Mouse (Mus musculus) adipocyte (in vitro differentiated cells): ENCODE measurements at regions not wholly inside any gene's neighbourhood (a gene's known extent, or its start where the extent isn't known, plus 50 kb on each side); places are given as distances from the start of the nearest gene placed in this dataset.
"Not testable (repeated sequence)": the region's sequence is repeated elsewhere in the genome, so short reads cannot be mapped to it uniquely, and the experiment has no call there.

Source experiments
- DNase-seq: peaks from one replicate; pipeline ENCODE4 v3.0.0-alpha.2; 2016; ENCODE audit warnings: low spot score

DNA sequence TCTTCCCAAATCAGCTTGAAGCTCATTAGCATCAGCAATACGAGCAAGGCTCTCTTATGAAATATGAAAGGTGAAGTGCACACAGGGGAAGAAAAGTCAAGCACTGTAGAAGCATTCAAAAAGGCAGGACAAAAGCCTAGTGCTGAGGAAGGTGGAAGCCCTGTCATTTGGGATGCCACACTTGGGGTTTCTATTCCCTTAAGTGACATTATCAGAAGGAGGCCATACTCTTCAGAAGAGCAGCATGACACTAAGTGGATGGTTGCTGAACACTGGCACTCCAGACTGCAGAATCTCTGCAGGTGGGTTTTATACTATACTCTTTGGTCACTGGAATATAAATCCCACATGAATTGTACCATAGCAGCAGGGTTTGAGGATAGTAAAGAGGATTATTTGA lies 120.4 kb upstream of the Pcsk1 start:
- no peak for DNase-seq

DNA sequence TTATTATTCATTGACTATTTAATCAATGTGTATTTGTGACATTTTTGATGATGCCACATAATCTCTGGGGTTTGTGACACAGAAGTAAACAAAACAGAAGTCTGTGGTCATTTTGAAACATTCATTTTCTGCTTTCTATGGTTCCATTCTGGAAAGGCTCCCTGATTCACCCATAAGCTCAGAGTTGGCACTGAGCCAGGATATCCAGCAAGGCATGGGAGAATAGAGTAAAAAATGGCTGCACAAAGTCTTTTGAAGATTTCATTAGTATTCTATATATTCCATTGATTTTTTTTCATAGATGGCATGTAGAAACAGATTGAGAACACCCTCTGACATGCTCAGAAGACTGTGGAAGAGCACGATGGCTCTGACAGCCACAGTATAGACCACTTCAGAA lies 133.8 kb upstream of the Pcsk1 start:
- no peak for DNase-seq

DNA sequence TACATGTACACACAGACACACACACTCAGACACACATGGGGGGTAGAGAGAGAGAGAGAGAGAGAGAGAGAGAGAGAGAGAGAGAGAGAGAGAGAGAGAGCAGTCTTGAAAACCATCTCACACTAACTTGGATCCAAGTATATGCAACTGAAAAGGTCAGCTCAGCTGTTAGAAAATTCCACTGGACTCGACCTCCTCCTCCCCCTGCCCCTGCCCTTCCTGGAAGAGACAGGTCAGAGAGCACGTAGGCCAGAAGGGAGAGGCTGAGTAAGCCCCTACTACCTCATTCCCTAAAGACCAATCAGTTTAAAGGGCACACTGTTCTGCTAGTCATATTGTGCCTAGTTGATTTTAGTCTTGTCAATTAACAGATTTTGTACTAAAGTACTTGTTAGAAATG lies 105.0 kb upstream of the Cast start:
- DNase-seq = not testable (repeated sequence)

DNA sequence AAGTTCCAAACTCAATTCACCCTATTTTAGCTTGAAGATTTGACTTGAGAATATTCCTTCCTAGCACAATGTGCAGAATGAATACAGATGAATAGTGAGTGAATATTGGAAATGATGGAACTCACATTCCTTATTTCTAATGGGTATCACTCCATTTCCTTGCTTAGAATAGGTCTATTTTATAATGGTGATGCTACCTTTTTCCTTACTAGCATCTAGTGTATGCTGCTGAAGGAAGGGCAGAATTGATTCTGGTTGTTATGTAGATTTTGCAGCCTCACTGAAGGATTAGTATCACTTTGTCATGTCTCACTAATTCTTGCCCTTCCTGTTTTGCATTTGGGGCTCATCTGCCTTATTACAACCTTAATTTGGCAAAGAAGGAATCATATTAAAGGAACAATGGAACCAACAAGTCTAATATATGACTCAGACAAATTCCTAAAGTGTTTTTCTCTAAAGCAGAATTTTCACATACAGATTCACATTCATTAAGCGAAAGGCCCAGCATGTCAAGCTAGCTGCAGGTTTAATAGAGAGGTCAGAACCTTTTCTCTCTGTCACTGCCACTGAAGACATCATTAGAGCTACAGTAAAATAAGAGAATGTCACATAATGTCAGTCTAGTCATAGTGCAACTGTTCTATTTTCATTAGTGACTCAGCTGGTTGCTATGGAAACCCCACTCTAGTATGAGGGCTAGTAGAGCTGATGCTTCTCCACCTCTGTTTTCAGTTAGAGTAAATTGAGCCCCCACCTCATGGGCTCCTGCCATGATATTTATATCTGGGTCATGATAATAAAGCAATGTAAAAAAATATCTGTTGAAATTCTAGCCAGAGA lies 94.8 kb upstream of the Cast start:
- DNase-seq = no peak

DNA sequence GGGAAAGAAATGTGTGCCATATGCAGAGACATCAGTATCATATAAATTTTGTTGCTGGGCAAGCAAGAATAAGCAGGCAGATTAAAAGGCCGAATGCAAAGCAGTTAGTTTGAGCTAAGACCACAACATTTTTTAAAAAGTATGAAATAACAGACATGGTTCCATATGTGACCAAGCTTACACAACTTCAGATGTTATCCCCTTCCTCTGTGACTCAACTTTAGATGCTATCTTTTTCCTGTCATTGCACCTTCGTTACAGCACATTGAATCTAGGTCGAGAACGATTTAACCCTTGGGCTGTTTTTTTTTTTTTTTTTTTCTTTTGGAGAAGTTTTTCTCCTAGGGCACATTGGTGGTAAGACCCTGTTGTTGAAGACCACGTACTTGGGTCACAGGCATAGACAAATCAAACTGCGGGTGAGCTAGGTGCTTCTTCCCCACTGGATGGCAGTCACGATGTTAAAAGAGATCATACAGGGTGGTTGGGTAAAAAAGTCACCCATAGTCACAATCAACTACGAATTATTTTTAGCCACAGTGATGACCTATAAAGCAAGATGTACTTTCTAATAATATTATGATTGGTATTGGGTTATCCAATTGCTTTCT lies 81.4 kb upstream of the Cast start:
- DNase-seq = no peak

DNA sequence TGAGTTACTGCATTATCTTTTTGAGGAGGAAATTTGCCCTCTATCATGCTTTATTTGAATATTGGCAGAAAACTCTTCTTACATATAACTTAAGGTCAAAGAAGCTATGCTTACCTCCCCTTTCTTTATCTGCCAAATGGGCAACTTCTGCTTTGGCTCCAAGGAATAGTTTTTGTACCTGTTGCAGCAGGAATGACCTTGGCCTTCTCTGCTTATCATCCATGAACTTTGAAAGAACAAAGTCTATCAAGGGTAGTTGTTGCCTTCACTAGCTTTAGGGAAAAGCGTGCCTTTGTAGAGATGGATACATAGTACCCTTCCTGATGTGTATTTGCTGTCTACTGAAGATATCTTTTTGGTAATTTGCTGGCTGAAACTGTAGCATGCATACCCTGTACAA lies 59.1 kb upstream of the Cast start:
- no peak for DNase-seq

DNA sequence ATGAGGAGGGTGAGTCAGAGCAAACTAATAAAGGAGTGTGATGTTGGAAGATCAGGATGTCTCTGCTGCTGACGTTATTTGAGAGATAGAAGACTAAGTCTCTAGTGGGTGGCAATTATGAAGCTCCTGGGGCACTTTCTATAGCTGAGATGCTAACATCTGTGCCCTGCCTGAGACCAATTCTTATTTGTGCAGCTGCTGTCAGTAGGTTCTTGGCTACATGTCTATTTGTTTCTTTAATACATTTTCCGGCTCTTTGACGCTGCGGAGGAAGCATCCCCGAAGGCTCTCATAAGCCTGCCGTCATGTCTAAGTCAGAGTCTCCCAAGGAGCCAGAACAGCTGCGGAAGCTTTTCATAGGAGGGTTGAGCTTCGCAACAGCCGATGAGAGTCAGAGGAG lies 55.4 kb upstream of the Cast start:
- DNase-seq = no peak

DNA sequence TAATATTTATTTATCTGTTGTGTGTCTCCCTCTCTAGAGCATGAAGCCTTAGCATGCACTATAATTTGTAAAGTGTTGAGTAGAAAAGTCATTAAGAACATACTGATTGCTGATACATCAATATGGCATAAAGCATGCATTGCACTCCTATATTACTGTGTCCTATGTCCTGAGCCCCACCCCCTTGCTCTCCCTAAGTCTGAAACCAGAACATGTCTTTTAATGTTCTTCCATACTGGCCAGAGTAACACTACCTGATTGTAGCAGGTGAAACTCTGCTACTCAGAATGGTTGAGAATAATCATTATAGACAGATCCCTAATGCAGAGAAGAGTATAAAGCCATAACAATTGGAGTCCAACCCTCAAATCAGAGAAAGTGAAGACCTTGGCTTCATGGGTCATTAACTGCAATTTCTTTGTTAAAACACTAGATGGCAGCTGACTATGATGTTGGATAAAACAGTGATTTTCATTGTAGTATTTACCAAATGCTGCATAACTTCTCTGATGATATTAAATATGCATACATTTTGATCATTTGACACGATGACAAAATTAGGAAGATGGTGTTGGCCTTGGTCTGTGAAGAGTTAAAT lies 52.9 kb upstream of the Cast start:
- peak; percentile 29 for DNase-seq
